Mouse (Mus musculus) ES-E14 (cell line): ENCODE results near the gene Mamdc4.

Experiments used
- CHD2 ChIP-seq: IDR thresholded peaks from 2 replicates; pipeline ENCODE4 v1.6.1; 2014; ENCODE audit warnings: mild to moderate bottlenecking, low read depth, low read length, inconsistent platforms
- MAFK ChIP-seq: IDR thresholded peaks from 2 replicates; pipeline ENCODE4 v1.6.1; 2014; ENCODE audit warnings: mild to moderate bottlenecking, low read depth, low read length, inconsistent platforms; ENCODE audit not compliant: insufficient read depth
- ZC3H11A ChIP-seq: IDR thresholded peaks from 2 replicates; pipeline ENCODE4 v1.6.1; 2012; ENCODE audit warnings: low read depth, mild to moderate bottlenecking, inconsistent platforms, low read length, borderline replicate concordance

DNA sequence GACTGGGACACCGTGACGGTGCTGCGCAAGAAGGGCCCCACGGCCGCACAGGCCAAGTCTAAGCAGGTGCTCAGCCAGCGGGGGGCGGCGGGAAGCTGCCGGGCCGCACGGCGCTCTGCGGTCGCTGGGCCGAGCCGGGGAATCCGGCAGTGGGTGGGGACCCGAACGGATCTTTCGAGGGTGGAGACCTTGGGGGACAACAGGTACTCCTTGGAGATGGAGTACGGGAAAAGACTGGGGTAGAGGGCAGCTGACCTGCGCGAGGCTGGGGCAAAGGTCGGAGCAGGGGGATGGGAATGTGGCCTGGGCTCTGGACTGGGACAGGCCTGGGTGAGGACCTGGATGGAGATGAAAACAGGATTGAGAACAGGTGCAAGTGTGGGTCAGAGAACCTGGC, 16.7 kb downstream of the Mamdc4 start:
- TF ChIP-seq ZC3H11A (no peak), MAFK (no peak), CHD2 (no peak)
